Mouse (Mus musculus): Measurements from ENCODE around the gene Slc25a51.
A peak's percentile ranks its signal among the peaks of the same experiment; 100 is the strongest.

Slc25a51 gene

GRCm38 (mm10) chr4:45408427-45409132 is at the start of gene Slc25a51:
TSS of gene Slc25a51 (minus strand) at chr4:45408766.
- peak; percentile 83 for DNase-seq

GRCm38 (mm10) chr4:45457543-45457942 is 49.0 kb upstream of the Slc25a51 start:
- DNase-seq, result no peak

- no peak for DNase-seq
Observed at GRCm38 (mm10) chr4:45455001-45455400, 46.4 kb upstream of the Slc25a51 start.

- no peak for DNase-seq
Observed at GRCm38 (mm10) chr4:45453271-45453851, 44.8 kb upstream of the Slc25a51 start.

- peak in 1 of 2 experiments; percentile 13 for DNase-seq
Observed at GRCm38 (mm10) chr4:45452569-45453111, 44.1 kb upstream of the Slc25a51 start.

GRCm38 (mm10) chr4:45449012-45449411 is 40.4 kb upstream of the Slc25a51 start:
- DNase-seq, result no peak

GRCm38 (mm10) chr4:45448481-45448880 is 39.9 kb upstream of the Slc25a51 start:
- no peak for DNase-seq

GRCm38 (mm10) chr4:45447196-45447595 is 38.6 kb upstream of the Slc25a51 start:
- no peak for DNase-seq

GRCm38 (mm10) chr4:45445235-45445634 is 36.7 kb upstream of the Slc25a51 start:
- no peak for DNase-seq

GRCm38 (mm10) chr4:45444813-45445212 is 36.2 kb upstream of the Slc25a51 start:
- DNase-seq, result no peak

- no peak for DNase-seq
Observed at GRCm38 (mm10) chr4:45443652-45444051, 35.1 kb upstream of the Slc25a51 start.

- DNase-seq, result no peak
Observed at GRCm38 (mm10) chr4:45442237-45442636, 33.7 kb upstream of the Slc25a51 start.

GRCm38 (mm10) chr4:45441778-45442177 is 33.2 kb upstream of the Slc25a51 start:
- DNase-seq, result no peak

GRCm38 (mm10) chr4:45439281-45439680 is 30.7 kb upstream of the Slc25a51 start:
- DNase-seq, result no peak

- DNase-seq, result no peak
Observed at GRCm38 (mm10) chr4:45437010-45437409, 28.4 kb upstream of the Slc25a51 start.

GRCm38 (mm10) chr4:45436383-45436913 is 27.9 kb upstream of the Slc25a51 start:
- no peak for DNase-seq

GRCm38 (mm10) chr4:45435899-45436298 is 27.3 kb upstream of the Slc25a51 start:
- DNase-seq, result no peak

- no peak for DNase-seq
Observed at GRCm38 (mm10) chr4:45434681-45435080, 26.1 kb upstream of the Slc25a51 start.

GRCm38 (mm10) chr4:45434071-45434470 is 25.5 kb upstream of the Slc25a51 start:
- no peak for DNase-seq

GRCm38 (mm10) chr4:45431806-45432205 is 23.2 kb upstream of the Slc25a51 start:
- no peak for DNase-seq

GRCm38 (mm10) chr4:45431316-45431715 is 22.8 kb upstream of the Slc25a51 start:
- DNase-seq, result no peak

GRCm38 (mm10) chr4:45429451-45429850 is 20.9 kb upstream of the Slc25a51 start:
- no peak for DNase-seq

GRCm38 (mm10) chr4:45426724-45427457 is 18.3 kb upstream of the Slc25a51 start:
- DNase-seq, result no peak
